15 mouse cellular contexts compared by ENCODE assay signal in genomic region chr1:52571674-52572073, GRCm38 (mm10).
"Had no signal": no experiment of that assay in that cellular context is flagged by ENCODE, and none has a peak within 500 bp of the region (broad histone marks: within the 10 kb centered on the region; RNA-seq: fewer than 3 reads in every experiment).

No protein-coding gene starts in this region.

- H3K27ac ChIP-seq: kidney, postnatal 0 days; layer of hippocampus, adult 2 months; left cerebral cortex, adult 2 months; limb, embryonic 13.5 days; liver, embryonic 13.5 days had no signal

- ATAC-seq: lung, postnatal 0 days had no signal

- H3K9ac ChIP-seq: limb, embryonic 13.5 days; liver, embryonic 13.5 days had no signal

- H3K4me1 ChIP-seq: limb, embryonic 13.5 days; liver, embryonic 13.5 days had no signal

- H3K27me3 ChIP-seq: limb, embryonic 13.5 days; liver, embryonic 13.5 days had no signal

- H3K4me3 ChIP-seq: layer of hippocampus, adult 2 months; left cerebral cortex, adult 2 months; limb, embryonic 13.5 days; liver, embryonic 13.5 days had no signal

- H3K36me3 ChIP-seq: limb, embryonic 13.5 days; liver, embryonic 13.5 days had no signal

- DNase-seq: kidney, adult 2 months; kidney, postnatal 25 days; layer of hippocampus, adult 9-11 months; liver, embryonic 13.5 days; lung, postnatal 4 days; midbrain, embryonic 14.5 days; thymus, adult 2 months; thymus, postnatal 14 days; thymus, postnatal 4 days had no signal

- H3K9me3 ChIP-seq: limb, embryonic 13.5 days; liver, embryonic 13.5 days had no signal

- H3K4me2 ChIP-seq: limb, embryonic 13.5 days; liver, embryonic 13.5 days; midbrain, embryonic 11.5 days had no signal
